Mouse (Mus musculus) C2C12 (cell line): ENCODE results near the gene Sv2b.

ENCODE experiments used
- CTCF ChIP-seq: IDR thresholded peaks from one replicate; pipeline ENCODE4 v1.5.1; 2011; ENCODE audit not compliant: control insufficient read depth, insufficient read depth, insufficient read length
- FOSL1 ChIP-seq: IDR thresholded peaks from one replicate; pipeline ENCODE4 v1.8.0; 2011; ENCODE audit warnings: mild to moderate bottlenecking, low read length; ENCODE audit not compliant: poor library complexity, insufficient read depth, severe bottlenecking
- MYOD1 ChIP-seq: IDR thresholded peaks from one replicate; pipeline ENCODE4 v1.6.1; 2011; ENCODE audit warnings: low read depth; ENCODE audit not compliant: control insufficient read depth, insufficient read length
- MYOG ChIP-seq: IDR thresholded peaks from one replicate; pipeline ENCODE4 v1.6.1; 2011; ENCODE audit not compliant: control insufficient read depth, insufficient read length; ENCODE audit errors: extremely low read depth

- TF ChIP-seq FOSL1 (no peak), CTCF (no peak), MYOG (no peak), MYOD1 (no peak)
Observed at GRCm38 (mm10) chr7:75332311-75332710, 23.2 kb upstream of the Sv2b start.
